Mouse (Mus musculus) neural tube, embryonic 11.5 days (tissue): ENCODE measurements around the gene Stab2. TPM values are rescaled to one million over a fixed set of nuclear protein-coding genes. Genes with fewer than 3 reads are reported as not detected.

Experiments
- ATAC-seq: fragments of 200-750 bp; cut with Nextera tagmentation; 2 replicates; pipeline ENCODE4 v1.8.0; 2017; ENCODE audit warnings: moderate number of reproducible peaks, mild to moderate bottlenecking, moderate TSS enrichment, moderate library complexity; ENCODE audit not compliant: insufficient read depth, low FRiP score, low TSS enrichment
- DNase-seq: peaks from one replicate; pipeline ENCODE4 v3.0.0-alpha.2; 2015; ENCODE audit warnings: low spot score
- H3K27ac ChIP-seq: fragments of 300-500 bp; sonication (generic); 2 replicates; pipeline ENCODE4 v1.5.1; 2014; ENCODE audit warnings: low read depth, mild to moderate bottlenecking, low read length
- H3K27me3 ChIP-seq: fragments of 300-500 bp; sonication (generic); 2 replicates; pipeline ENCODE4 v1.6.1; 2014; ENCODE audit warnings: mild to moderate bottlenecking, low read length, mixed read lengths; ENCODE audit not compliant: control insufficient read depth, insufficient read depth
- H3K36me3 ChIP-seq: fragments of 300-500 bp; sonication (generic); 2 replicates; pipeline ENCODE4 v1.6.1; 2014; ENCODE audit warnings: mild to moderate bottlenecking, low read length, moderate library complexity, mixed read lengths; ENCODE audit not compliant: control insufficient read depth, insufficient read depth
- H3K4me1 ChIP-seq: fragments of 300-500 bp; sonication (generic); 2 replicates; pipeline ENCODE4 v1.6.1; 2014; ENCODE audit warnings: low read length, mixed read lengths; ENCODE audit not compliant: control insufficient read depth, insufficient read depth
- H3K4me2 ChIP-seq: fragments of 300-500 bp; sonication (generic); 2 replicates; pipeline ENCODE4 v1.6.1; 2014; ENCODE audit warnings: low read depth, mild to moderate bottlenecking, moderate library complexity
- H3K4me3 ChIP-seq: fragments of 300-500 bp; sonication (generic); 2 replicates; pipeline ENCODE4 v1.5.1; 2014; ENCODE audit warnings: low read depth, low read length
- H3K9ac ChIP-seq: fragments of 300-500 bp; sonication (generic); 2 replicates; pipeline ENCODE4 v1.6.1; 2014; ENCODE audit warnings: mild to moderate bottlenecking, low read length
- H3K9me3 ChIP-seq: fragments of 300-500 bp; sonication (generic); 2 replicates; pipeline ENCODE4 v1.6.1; 2016; ENCODE audit warnings: low read length; ENCODE audit not compliant: control insufficient read depth
- WGBS: fragments of 180-500 bp; shearing (Covaris S2); extraction: QIAGEN DNeasy Blood & Tissue Kit; methylation state at CpG from one replicate; pipeline ENCODE4 v1.1.7; 2014; 5-methylcytosine and 5-hydroxymethylcytosine counted together
- polyA plus RNA-seq: library from polyadenylated mRNA; unstranded; fragments of >200 nt; fragmentation: Nextera tagmentation; extraction: Ambion mirVana; gene quantifications from 2 replicates; pipeline ENCODE4 v1.2.1, GENCODE M21; 2014

Gene Stab2
- polyA plus RNA-seq, 1 experiment from 2014 or later = 0.41 TPM

DNA sequence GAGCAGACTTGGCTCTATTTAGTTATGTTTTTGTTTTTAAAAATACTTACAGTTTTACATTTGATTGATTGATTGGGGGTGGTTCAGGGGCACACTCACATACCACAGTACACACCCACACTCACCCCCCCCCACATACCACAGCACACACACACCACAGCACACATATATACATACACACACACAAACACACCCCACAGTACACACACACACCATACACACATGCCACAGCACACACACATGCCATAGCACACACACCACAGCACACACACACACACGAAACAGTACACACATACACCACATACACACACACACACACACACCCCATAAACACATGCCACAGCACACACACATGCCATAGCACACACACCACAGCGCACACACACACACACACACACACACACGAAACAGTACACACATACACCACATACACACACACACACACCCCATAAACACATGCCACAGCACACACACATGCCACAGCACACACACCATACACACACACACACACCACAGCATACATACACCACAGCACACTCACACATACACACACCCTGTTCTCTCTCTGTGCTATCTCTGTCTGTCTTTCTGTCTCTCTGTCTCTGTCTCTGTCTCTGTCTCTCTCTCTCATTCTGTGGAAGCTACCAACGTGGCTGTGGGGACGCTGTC is 211.6 kb downstream of the Stab2 start:
- no peak overlapping the region for H3K27ac ChIP-seq
- H3K4me3 ChIP-seq = no peak overlapping the region
- H3K27me3 ChIP-seq = no peaks in the 10 kb centered on the region
- DNase-seq = no peak
- no peak overlapping the region for H3K9ac ChIP-seq
- no peaks in the 10 kb centered on the region for H3K9me3 ChIP-seq
- no peak for ATAC-seq
- H3K4me2 ChIP-seq = no peak overlapping the region
- WGBS = 95% methylated on average over 5 of the region's 5 CpGs
- H3K36me3 ChIP-seq = no peaks in the 10 kb centered on the region
- no peaks in the 10 kb centered on the region for H3K4me1 ChIP-seq

DNA sequence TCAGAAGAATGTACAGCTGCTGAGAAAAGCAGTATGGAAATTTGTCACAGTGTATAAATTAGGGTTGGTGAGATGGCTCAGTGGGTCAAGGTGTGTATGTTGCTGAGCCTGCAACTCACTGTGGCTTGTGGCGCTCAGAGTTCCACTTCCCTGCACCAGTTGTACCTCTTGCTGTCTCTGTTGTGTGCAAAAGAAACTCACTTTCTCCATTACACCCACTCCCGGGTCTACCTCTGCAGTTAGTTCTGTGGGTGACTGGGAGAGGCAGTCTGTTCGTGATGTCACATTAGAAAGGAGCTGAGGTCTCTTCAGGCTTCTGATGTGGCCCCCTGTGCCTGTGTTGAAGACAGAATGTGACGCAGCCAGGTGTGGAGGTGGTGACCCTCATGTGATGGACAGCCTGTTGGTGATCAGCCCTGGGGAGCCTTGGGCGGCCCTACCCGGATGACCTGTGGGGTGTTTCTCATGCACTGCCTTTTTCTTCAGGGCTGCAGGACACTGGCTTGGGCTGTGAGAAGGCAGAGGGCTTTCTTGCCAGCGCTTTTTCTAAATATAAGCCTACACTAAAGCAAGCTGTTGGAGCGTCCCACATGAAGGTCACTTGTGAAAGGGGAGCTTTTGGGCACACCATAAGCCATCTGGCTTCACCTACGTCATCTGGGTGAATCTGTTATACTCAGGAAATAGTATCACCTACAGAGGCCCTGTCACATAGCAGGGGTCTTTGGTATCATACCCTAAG is 212.9 kb downstream of the Stab2 start:
- Histone ChIP-seq H3K4me2 (no peak overlapping the region), H3K36me3 (no peaks in the 10 kb centered on the region), H3K9ac (no peak overlapping the region), H3K4me1 (no peaks in the 10 kb centered on the region), H3K4me3 (no peak overlapping the region), H3K27ac (no peak overlapping the region), H3K9me3 (no peaks in the 10 kb centered on the region), H3K27me3 (no peaks in the 10 kb centered on the region)
- ATAC-seq (no peak), DNase-seq (no peak)
- WGBS = 87% methylated on average over 9 of the region's 9 CpGs

GRCm38 (mm10) chr10:86794196-86794595 is 213.6 kb downstream of the Stab2 start:
- H3K9ac ChIP-seq = no peak overlapping the region
- no peaks in the 10 kb centered on the region for H3K27me3 ChIP-seq
- DNase-seq (no peak), ATAC-seq (no peak)
- no peaks in the 10 kb centered on the region for H3K4me1 ChIP-seq
- no peak overlapping the region for H3K27ac ChIP-seq
- H3K4me3 ChIP-seq = no peak overlapping the region
- H3K36me3 ChIP-seq = no peaks in the 10 kb centered on the region
- no peak overlapping the region for H3K4me2 ChIP-seq
- 92% methylated on average over 4 of the region's 4 CpGs for WGBS
- no peaks in the 10 kb centered on the region for H3K9me3 ChIP-seq

- H3K4me3 ChIP-seq = no peak overlapping the region
- H3K9ac ChIP-seq = no peak overlapping the region
- H3K36me3 ChIP-seq = no peaks in the 10 kb centered on the region
- H3K4me1 ChIP-seq = no peaks in the 10 kb centered on the region
- ATAC-seq (no peak), DNase-seq (no peak)
- no peaks in the 10 kb centered on the region for H3K27me3 ChIP-seq
- H3K27ac ChIP-seq = no peak overlapping the region
- no peaks in the 10 kb centered on the region for H3K9me3 ChIP-seq
- 62% methylated on average over 2 of the region's 2 CpGs for WGBS
- no peak overlapping the region for H3K4me2 ChIP-seq
Measured at GRCm38 (mm10) chr10:86793509-86793951, 214.3 kb downstream of the Stab2 start.

- 68% methylated on average over 7 of the region's 7 CpGs for WGBS
Measured at GRCm38 (mm10) chr10:86791507-86792184, 216.2 kb downstream of the Stab2 start.

More at GRCm38 (mm10) chr10:86791507-86792184, 216.2 kb downstream of the Stab2 start:
- Histone ChIP-seq H3K9me3 (no peaks in the 10 kb centered on the region), H3K27ac (no peak overlapping the region), H3K4me2 (no peak overlapping the region), H3K4me1 (no peaks in the 10 kb centered on the region), H3K36me3 (no peaks in the 10 kb centered on the region), H3K27me3 (no peaks in the 10 kb centered on the region), H3K9ac (no peak overlapping the region), H3K4me3 (no peak overlapping the region)
- ATAC-seq = no peak
- DNase-seq = no peak

Other genes with a start within 250 kb of the Stab2 start
- not detected in 2 replicates for gene Gm49358, start 244.1 kb downstream of the Stab2 start, polyA plus RNA-seq
- gene Nt5dc3, start 229.0 kb downstream of the Stab2 start, polyA plus RNA-seq = 2.2 and 2.6 TPM in 2 replicates
- gene 1700113H08Rik, start 50.0 kb upstream of the Stab2 start, polyA plus RNA-seq = 0.34 and 0.45 TPM in 2 replicates